Comparison of ENCODE assay signal across 8 mouse cellular contexts in genomic region chr5:125389579-125390441, GRCm38 (mm10). TPM values are rescaled to one million over a fixed set of nuclear protein-coding genes. Genes with fewer than 3 reads are reported as not detected.
DNase-seq lines count a peak whose midpoint lies in the region; ATAC-seq and TF ChIP-seq lines count a peak whose summit lies in the region.

Ubc (minus strand) TSS chr5:125390202.

- H3K4me3 ChIP-seq in bone marrow macrophage, adult 2 months (ENCODE audit: insufficient read depth, low read length): peak within 1 kb of the TSS; percentile 89
- peak within 1 kb of the TSS; percentile 99 for H3K4me3 ChIP-seq in heart, embryonic 11.5 days (ENCODE audit: low read depth, low read length)
- peak within 1 kb of the TSS; percentile 97 for H3K4me3 ChIP-seq in kidney, embryonic 16.5 days (ENCODE audit: low read length)
- peak within 1 kb of the TSS; percentile 76 for H3K4me3 ChIP-seq in liver, adult 2 months (ENCODE audit: insufficient read depth, low read depth, low read length)

- peak within 1 kb of the TSS; percentile 98 for H3K27ac ChIP-seq in bone marrow macrophage, adult 2 months (ENCODE audit: insufficient read depth, low read depth, low read length)
- peak within 1 kb of the TSS; percentile 99 for H3K27ac ChIP-seq in heart, embryonic 11.5 days (ENCODE audit: low read depth, low read length)
- H3K27ac ChIP-seq in kidney, embryonic 16.5 days (ENCODE audit: low read length): peak within 1 kb of the TSS; percentile 98
- peak within 1 kb of the TSS; percentile 97 for H3K27ac ChIP-seq in liver, adult 2 months (replicated peaks; ENCODE audit: insufficient read depth, low read depth, low read length)

- peak within 1 kb of the TSS; percentile 100 for H3K9ac ChIP-seq in heart, embryonic 11.5 days (ENCODE audit: low read depth, low read length)
- H3K9ac ChIP-seq in kidney, embryonic 16.5 days (replicated peaks; ENCODE audit: low read length): peak within 1 kb of the TSS; percentile 99
- H3K9ac ChIP-seq in liver, adult 2 months (ENCODE audit: low read depth, low read length): peak within 1 kb of the TSS; percentile 91

- H3K4me1 ChIP-seq in bone marrow macrophage, adult 2 months (ENCODE audit: control insufficient read depth, insufficient read depth, low read length): peaks cover 21% of the 10 kb centered on the region
- peaks cover 30% of the 10 kb centered on the region for H3K4me1 ChIP-seq in heart, embryonic 11.5 days (ENCODE audit: control insufficient read depth, insufficient read depth, low read length)
- peaks cover 42% of the 10 kb centered on the region for H3K4me1 ChIP-seq in kidney, embryonic 16.5 days (ENCODE audit: insufficient read depth, low read length)
- peaks cover 23% of the 10 kb centered on the region for H3K4me1 ChIP-seq in liver, adult 2 months (ENCODE audit: control insufficient read depth, insufficient read depth, low read length)

- H3K36me3 ChIP-seq in heart, embryonic 11.5 days (ENCODE audit: control insufficient read depth, insufficient read depth, low read length): peaks cover 11% of the 10 kb centered on the region
- H3K36me3 ChIP-seq in kidney, embryonic 16.5 days (ENCODE audit: insufficient read depth, low read length): peaks cover 19% of the 10 kb centered on the region
- peaks cover 19% of the 10 kb centered on the region for H3K36me3 ChIP-seq in liver, adult 2 months (ENCODE audit: control insufficient read depth, insufficient read depth, low read length)

- H3K79me2 ChIP-seq in liver, adult 2 months (ENCODE audit: control insufficient read depth, insufficient read depth, low read length): peaks cover 12% of the 10 kb centered on the region

- H3K4me2 ChIP-seq in heart, embryonic 11.5 days: peak within 1 kb of the TSS; percentile 99
- peak within 1 kb of the TSS; percentile 99 for H3K4me2 ChIP-seq in kidney, embryonic 16.5 days (replicated peaks; ENCODE audit: low read depth, low read length)

- WGBS in heart, embryonic 11.5 days (ENCODE audit: insufficient replicate concordance): under 1% methylated on average over 62 of the region's 69 CpGs
- under 1% methylated on average over 68 of the region's 69 CpGs for WGBS in kidney, embryonic 16.5 days
- under 1% methylated on average over 69 of the region's 69 CpGs for WGBS in liver, adult 2 months

- H3K9me3 ChIP-seq in heart, embryonic 11.5 days (replicated peaks; ENCODE audit: control insufficient read depth, low read length): no peaks in the 10 kb centered on the region
- no peaks in the 10 kb centered on the region for H3K9me3 ChIP-seq in kidney, embryonic 16.5 days (ENCODE audit: low read length)

- TF ChIP-seq CTCF in bone marrow macrophage, adult 2 months (IDR thresholded peaks at IDR 0.05; ENCODE audit: low read depth, low read length): no peak
- TF ChIP-seq CTCF in liver, adult 2 months (IDR thresholded peaks at IDR 0.05; ENCODE audit: low read depth, low read length): peak; percentile 12; the same call in 1 of the 2 replicates

- peak; percentile 62 for ATAC-seq in erythroblast, adult 5-6 weeks (replicated peaks; ENCODE audit: low FRiP score, poor library complexity, severe bottlenecking)
- ATAC-seq in heart, embryonic 11.5 days (replicated peaks; ENCODE audit: insufficient number of reproducible peaks, low FRiP score, low TSS enrichment): peak; percentile 72
- ATAC-seq in kidney, embryonic 16.5 days (ENCODE audit: low FRiP score, low TSS enrichment): peak; percentile 60
- peak; percentile 28 for ATAC-seq in monocyte, adult 5-6 weeks (replicated peaks; ENCODE audit: insufficient number of reproducible peaks, low FRiP score, low TSS enrichment, poor library complexity, severe bottlenecking)

- TF ChIP-seq POLR2A in bone marrow macrophage, adult 2 months (IDR thresholded peaks at IDR 0.05; ENCODE audit: borderline replicate concordance, low read depth, low read length): peak; percentile 86; the same call in 1 of the 2 replicates
- TF ChIP-seq POLR2A in liver, adult 2 months (IDR thresholded peaks at IDR 0.05; ENCODE audit: extremely low read depth, insufficient read depth, low read length): peak; percentile 99

- H3K27me3 ChIP-seq in heart, embryonic 11.5 days (ENCODE audit: control insufficient read depth, insufficient read depth, low read length): no peaks in the 10 kb centered on the region
- no peaks in the 10 kb centered on the region for H3K27me3 ChIP-seq in kidney, embryonic 16.5 days (ENCODE audit: insufficient read depth, low read length)
- no peaks in the 10 kb centered on the region for H3K27me3 ChIP-seq in liver, adult 2 months (ENCODE audit: control insufficient read depth, insufficient read depth, low read length)

- DNase-seq in A20 (ENCODE audit: low read depth, low spot score): peak; percentile 96
- DNase-seq in liver, adult 2 months (ENCODE audit: extremely low read depth, low read depth, low spot score): peak; percentile 90
- peak; percentile 72 to 80 for DNase-seq in spleen, postnatal 36 days (ENCODE audit: low spot score in 2 of 2)

RNA-seq across cellular contexts. Expression of gene Ubc, which starts in this region (rescaled TPM):
- 808 and 810 TPM in 2 replicates for polyA plus RNA-seq in bone marrow macrophage, adult 2 months (2012; ENCODE audit: insufficient read depth, insufficient read length, missing spikeins)
- 74.2 and 81.7 TPM in 2 replicates for total RNA-seq in erythroblast, adult 5-6 weeks (2015; ENCODE audit: low replicate concordance)
- total RNA-seq in erythroblast, adult 5-6 weeks (2017; ENCODE audit: low replicate concordance): 106 and 132 TPM in 2 replicates
- 833 and 922 TPM in 2 replicates for polyA plus RNA-seq in heart, embryonic 11.5 days (2014; fragmentation: Nextera tagmentation; extraction: Ambion mirVana)
- 1,279 and 1,344 TPM in 2 replicates for polyA plus RNA-seq in kidney, embryonic 16.5 days (2015; fragmentation: Nextera tagmentation; extraction: Ambion mirVana)
- total RNA-seq in liver, adult 2 months (2014; rRNA removed): 634 and 1,049 TPM in 2 replicates
- 990 and 1,297 TPM in 2 replicates for polyA plus RNA-seq in liver, adult 2 months (2012; rRNA removed)
- 791 to 1,058 TPM (median 1,006 TPM) in 3 replicates for total RNA-seq in monocyte, adult 5-6 weeks (2017)

Comparison
In these comparisons a context has a peak if more than half of its experiments do, and no peak if none do; other contexts are left out.
1. Peak in every context shown above with its lines: DNase-seq, ATAC-seq, H3K4me3 ChIP-seq and H3K27ac ChIP-seq.